Mouse (Mus musculus): ENCODE data around the gene Fut11. TPM values are rescaled to one million over a fixed set of nuclear protein-coding genes. Genes with fewer than 3 reads are reported as not detected.

The Fut11 gene
- total and polyA plus RNA-seq, 2 experiments from 2014 or later, result 18.0 to 26.2 TPM

DNA sequence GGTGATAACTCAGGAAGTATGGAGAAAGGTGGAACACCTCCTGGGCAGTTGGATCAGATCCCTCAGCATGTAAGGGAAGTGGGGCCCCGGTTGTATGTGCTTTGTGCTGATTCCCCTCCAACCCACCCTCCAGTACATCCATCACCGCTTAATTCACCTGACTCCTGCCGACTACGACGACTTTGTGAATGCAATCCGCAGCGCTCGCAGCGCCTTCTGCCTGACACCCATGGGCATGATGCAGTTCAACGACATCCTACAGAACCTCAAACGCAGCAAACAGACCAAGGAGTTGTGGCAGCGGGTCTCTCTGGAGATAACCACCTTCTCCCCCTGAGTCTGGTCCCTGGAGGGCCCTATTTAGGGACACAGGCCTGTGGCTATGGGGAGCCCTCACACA is 28.2 kb downstream of the Fut11 start:
- Histone ChIP-seq H3K4me1 (ENCODE audit: insufficient read depth, low read length) (no peaks in the 10 kb centered on the region), H3K4me2 (ENCODE audit: low read depth, low read length) (no peak overlapping the region), H3K9ac (replicated peaks; ENCODE audit: low read length) (no peak overlapping the region), H3K9me3 (ENCODE audit: low read length) (no peaks in the 10 kb centered on the region), H3K4me3 (ENCODE audit: low read length) (no peak overlapping the region), H3K27ac (no peak overlapping the region), H3K36me3 (ENCODE audit: insufficient read depth, low read length) (peaks cover 82% of the 10 kb centered on the region), H3K27me3 (ENCODE audit: insufficient read depth, low read length) (no peaks in the 10 kb centered on the region)
- no peak for DNase-seq (ENCODE audit: low spot score)
- 87% methylated on average over 12 of the region's 12 CpGs for WGBS
- no peak for ATAC-seq
- TF ChIP-seq CTCF (IDR thresholded peaks at IDR 0.05; ENCODE audit: low read depth), result no peak

DNA sequence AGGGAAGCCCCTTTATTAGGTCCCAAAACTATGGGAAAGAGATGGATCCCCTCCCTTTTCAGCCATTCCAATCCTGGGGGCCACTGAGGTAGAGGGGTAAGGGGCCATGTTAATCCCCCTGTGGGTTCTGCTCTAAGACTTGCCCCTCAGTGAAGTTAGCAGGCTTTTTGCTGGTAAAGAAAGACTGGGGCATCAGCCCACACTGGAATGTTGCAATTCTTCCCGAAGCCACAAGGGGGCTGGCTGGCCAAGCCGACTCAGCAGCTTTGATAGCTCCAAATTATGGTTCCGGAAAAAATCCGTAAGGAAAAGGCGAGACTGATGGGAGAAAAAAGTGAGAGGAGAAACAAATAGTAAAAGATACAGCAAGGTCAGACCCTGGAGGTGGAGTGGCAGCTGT is 29.3 kb downstream of the Fut11 start:
- Histone ChIP-seq H3K36me3 (ENCODE audit: insufficient read depth, low read length) (peaks cover 83% of the 10 kb centered on the region), H3K4me3 (ENCODE audit: low read length) (no peak overlapping the region), H3K9ac (replicated peaks; ENCODE audit: low read length) (no peak overlapping the region), H3K4me1 (ENCODE audit: insufficient read depth, low read length) (no peaks in the 10 kb centered on the region), H3K4me2 (ENCODE audit: low read depth, low read length) (no peak overlapping the region), H3K27me3 (ENCODE audit: insufficient read depth, low read length) (no peaks in the 10 kb centered on the region), H3K27ac (no peak overlapping the region), H3K9me3 (ENCODE audit: low read length) (no peaks in the 10 kb centered on the region)
- TF ChIP-seq CTCF (IDR thresholded peaks at IDR 0.05; ENCODE audit: low read depth), result peak; percentile 87
- ATAC-seq, result peak; percentile 22
- WGBS, result 9% methylated on average over 5 of the region's 5 CpGs
- peak; percentile 84 for DNase-seq (ENCODE audit: low spot score)

DNA sequence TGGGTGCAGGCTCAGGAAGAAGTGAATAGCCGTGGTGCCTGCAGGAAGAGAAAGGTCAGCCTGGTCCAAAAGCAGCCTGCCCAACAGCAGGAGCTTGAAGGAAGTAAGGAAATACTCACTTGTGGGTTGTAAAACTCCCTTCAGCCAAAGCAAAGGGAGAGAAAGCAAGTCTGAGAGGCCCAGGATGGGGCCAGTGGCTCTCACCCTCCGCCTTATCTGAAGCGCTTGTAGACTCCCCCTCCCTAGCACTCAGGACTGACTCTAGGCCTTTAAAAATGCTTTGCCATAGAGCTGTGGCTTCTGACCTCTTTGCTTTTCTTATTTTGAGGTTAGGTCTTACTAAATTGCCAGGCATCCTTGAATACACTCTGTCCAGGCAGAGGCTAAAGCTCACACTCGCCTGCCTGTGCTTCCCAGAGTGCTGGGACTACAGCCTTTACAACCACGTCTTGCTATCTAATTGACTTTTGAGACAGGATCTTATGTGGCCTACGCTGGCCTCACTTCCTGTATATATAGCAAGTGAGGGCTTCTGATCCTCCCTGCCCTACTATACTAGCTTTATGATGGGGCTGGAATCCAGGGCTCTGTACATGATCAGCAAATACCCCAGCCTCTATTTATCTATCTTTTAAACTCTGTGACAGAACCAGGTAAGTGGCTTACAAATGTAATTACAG is 31.0 kb downstream of the Fut11 start:
- no peaks in the 10 kb centered on the region for H3K4me1 ChIP-seq (ENCODE audit: insufficient read depth, low read length)
- no peak for TF ChIP-seq CTCF (IDR thresholded peaks at IDR 0.05; ENCODE audit: low read depth)
- H3K9me3 ChIP-seq (ENCODE audit: low read length), result no peaks in the 10 kb centered on the region
- no peak overlapping the region for H3K4me2 ChIP-seq (ENCODE audit: low read depth, low read length)
- no peak overlapping the region for H3K4me3 ChIP-seq (ENCODE audit: low read length)
- peaks cover 86% of the 10 kb centered on the region for H3K36me3 ChIP-seq (ENCODE audit: insufficient read depth, low read length)
- ATAC-seq (no peak), DNase-seq (ENCODE audit: low spot score) (no peak)
- no peak overlapping the region for H3K9ac ChIP-seq (replicated peaks; ENCODE audit: low read length)
- no peaks in the 10 kb centered on the region for H3K27me3 ChIP-seq (ENCODE audit: insufficient read depth, low read length)
- WGBS, result 87% methylated on average over 6 of the region's 6 CpGs
- no peak overlapping the region for H3K27ac ChIP-seq

DNA sequence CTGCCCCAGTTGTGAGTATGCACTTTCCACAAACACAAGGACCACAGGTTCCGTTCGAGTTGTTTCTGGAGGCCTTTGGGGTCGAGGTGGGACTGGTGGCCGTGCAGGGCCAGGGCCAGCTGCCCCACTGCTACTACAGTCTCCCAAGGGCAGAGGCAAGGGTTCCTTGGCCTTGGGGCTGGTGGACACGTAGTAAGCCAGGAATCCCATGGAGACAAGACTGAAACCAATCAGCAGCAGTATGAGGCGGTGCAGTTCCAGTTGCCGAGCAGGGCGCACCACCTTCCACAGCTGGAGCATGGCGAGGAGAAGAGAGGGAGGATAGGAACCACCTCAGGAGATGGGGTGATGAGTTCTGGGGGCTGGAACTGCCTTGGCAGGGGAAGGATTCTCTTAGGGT is 35.1 kb downstream of the Fut11 start:
- Histone ChIP-seq H3K9ac (replicated peaks; ENCODE audit: low read length) (no peak overlapping the region), H3K36me3 (ENCODE audit: insufficient read depth, low read length) (peaks cover 51% of the 10 kb centered on the region), H3K27me3 (ENCODE audit: insufficient read depth, low read length) (no peaks in the 10 kb centered on the region), H3K4me1 (ENCODE audit: insufficient read depth, low read length) (no peaks in the 10 kb centered on the region), H3K27ac (no peak overlapping the region), H3K4me3 (ENCODE audit: low read length) (no peak overlapping the region), H3K4me2 (ENCODE audit: low read depth, low read length) (no peak overlapping the region), H3K9me3 (ENCODE audit: low read length) (no peaks in the 10 kb centered on the region)
- 92% methylated on average over 9 of the region's 9 CpGs for WGBS
- no peak for ATAC-seq
- no peak for DNase-seq (ENCODE audit: low spot score)
- no peak for TF ChIP-seq CTCF (IDR thresholded peaks at IDR 0.05; ENCODE audit: low read depth)

DNA sequence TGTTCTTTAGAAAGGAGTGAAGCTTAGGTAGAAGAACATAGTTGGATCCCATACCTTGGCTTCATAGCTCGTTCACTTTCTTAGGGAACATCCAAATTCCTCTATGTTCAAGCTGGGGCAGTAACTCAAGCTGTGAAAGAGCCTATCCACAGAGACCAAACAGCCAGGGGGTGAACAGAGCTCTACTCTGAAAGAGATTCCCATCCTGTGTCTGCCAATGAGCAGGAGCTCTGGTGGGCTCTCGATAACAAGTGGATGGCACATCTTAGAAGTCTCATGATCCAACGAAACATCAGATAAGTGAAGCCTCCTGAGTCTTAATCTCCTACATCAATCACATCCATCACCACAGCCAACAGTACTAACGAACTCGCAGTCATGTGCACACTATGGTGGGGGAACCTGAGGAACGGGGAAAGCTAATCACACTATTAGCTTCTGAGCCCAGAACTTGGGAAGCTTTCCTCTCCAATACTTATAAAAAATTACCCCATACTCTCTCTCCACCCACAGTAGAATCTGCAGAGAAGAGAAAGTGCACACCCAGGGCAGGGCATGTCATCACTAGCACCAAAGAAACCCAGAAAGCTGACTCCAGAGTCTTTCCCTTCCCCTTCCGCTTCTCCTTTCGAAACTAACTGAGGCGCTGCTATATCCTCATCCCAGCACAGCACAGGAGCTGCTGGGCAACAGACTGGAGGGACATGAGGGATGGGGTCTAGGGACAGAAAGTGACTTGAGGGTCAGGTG is 36.3 kb downstream of the Fut11 start:
- peaks cover 41% of the 10 kb centered on the region for H3K36me3 ChIP-seq (ENCODE audit: insufficient read depth, low read length)
- H3K9me3 ChIP-seq (ENCODE audit: low read length), result no peaks in the 10 kb centered on the region
- DNase-seq (ENCODE audit: low spot score) (no peak), ATAC-seq (no peak)
- H3K27me3 ChIP-seq (ENCODE audit: insufficient read depth, low read length), result no peaks in the 10 kb centered on the region
- no peak for TF ChIP-seq CTCF (IDR thresholded peaks at IDR 0.05; ENCODE audit: low read depth)
- H3K27ac ChIP-seq, result no peak overlapping the region
- 90% methylated on average over 9 of the region's 9 CpGs for WGBS
- no peaks in the 10 kb centered on the region for H3K4me1 ChIP-seq (ENCODE audit: insufficient read depth, low read length)
- no peak overlapping the region for H3K4me2 ChIP-seq (ENCODE audit: low read depth, low read length)
- H3K4me3 ChIP-seq (ENCODE audit: low read length), result no peak overlapping the region
- H3K9ac ChIP-seq (replicated peaks; ENCODE audit: low read length), result no peak overlapping the region

DNA sequence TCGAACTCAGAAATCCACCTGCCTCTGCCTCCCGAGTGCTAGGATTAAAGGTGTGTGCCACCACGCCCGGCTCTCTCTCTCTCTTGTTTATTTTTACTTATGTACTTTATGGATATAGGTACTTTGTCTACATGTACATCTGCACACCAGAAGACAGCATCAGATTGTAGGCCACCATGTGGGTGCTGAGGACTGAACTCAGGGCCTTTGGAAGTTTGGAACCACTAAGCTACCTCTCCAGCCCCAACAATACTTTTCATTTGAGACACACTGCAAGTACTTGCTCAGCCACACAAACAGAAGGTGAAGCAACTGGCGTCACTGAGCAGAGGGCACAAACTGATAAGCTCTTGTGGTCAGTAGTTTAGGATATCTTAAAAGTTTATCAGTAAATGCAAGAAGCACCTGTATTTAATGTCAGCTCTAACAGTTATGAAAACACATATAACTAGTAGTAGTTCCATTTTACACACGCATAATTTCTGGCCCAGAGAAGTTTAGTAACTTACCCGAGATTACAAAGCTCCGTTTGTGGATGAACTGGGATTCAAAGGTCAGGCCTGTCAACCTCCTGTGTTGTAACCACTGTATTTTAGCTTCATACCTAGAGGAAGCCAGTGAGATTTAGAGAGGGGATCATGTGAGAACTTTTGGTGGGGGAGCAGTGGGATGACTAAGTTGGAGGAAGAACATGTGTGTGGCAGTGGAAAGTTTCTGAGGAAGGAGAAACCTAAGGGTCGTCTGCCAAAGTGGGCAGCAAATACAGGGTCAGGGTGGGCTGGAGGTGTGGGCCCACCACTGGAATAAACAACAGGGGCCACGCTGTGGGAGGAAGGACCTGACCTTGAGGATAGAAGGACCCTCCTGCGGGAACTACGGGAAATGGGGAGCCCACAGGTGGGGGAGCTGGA is 38.5 kb downstream of the Fut11 start:
- 49% methylated on average over 12 of the region's 12 CpGs for WGBS
- Histone ChIP-seq H3K9ac (replicated peaks; ENCODE audit: low read length) (peak overlapping the region; percentile 90), H3K36me3 (ENCODE audit: insufficient read depth, low read length) (peaks cover 30% of the 10 kb centered on the region), H3K4me3 (ENCODE audit: low read length) (peak overlapping the region; percentile 77), H3K27ac (peak overlapping the region; percentile 87; the same call in 1 of the 2 replicates), H3K27me3 (ENCODE audit: insufficient read depth, low read length) (no peaks in the 10 kb centered on the region), H3K4me2 (ENCODE audit: low read depth, low read length) (peak overlapping the region; percentile 91), H3K4me1 (ENCODE audit: insufficient read depth, low read length) (no peaks in the 10 kb centered on the region), H3K9me3 (ENCODE audit: low read length) (no peaks in the 10 kb centered on the region)
- no peak for ATAC-seq
- TF ChIP-seq CTCF (IDR thresholded peaks at IDR 0.05; ENCODE audit: low read depth), result no peak
- no peak for DNase-seq (ENCODE audit: low spot score)

Data from hindbrain, postnatal 0 days (tissue).